Mouse (Mus musculus) cerebellum, adult (tissue): Measurements from ENCODE around the gene Cd82.

Source experiments
- ATAC-seq: cut with Nextera tagmentation; 2 replicates; pipeline ENCODE4 v1.9.2; 2017; ENCODE audit warnings: mild to moderate bottlenecking, moderate library complexity, mixed read lengths; ENCODE audit not compliant: insufficient number of reproducible peaks, low FRiP score, low TSS enrichment

Gene Cd82

DNA sequence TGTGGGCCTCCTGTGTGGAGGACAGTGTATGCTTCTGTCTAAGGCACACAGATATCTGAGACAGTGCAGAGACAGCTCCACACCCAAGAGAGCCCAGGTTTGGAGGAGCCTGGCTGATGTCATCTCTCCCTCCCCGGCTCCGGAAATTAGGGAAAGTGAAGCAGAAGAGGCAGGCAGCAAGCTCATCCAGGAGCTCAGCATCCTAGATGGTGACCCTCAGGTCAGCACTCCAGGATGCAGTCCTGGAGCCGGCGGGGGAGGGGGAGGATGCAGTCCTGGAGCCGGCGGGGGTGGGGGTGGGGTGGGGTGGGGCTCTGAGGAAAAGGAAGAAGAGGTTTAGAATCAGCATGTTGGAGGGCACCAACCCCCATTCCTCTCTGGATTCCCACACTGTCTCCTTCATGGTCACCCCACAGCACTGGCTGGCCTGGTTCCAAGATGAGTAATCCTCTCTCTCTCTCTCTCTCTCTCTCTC, 90.8 kb downstream of the Cd82 start:
- ATAC-seq, result no peak
